Mouse (Mus musculus): ENCODE measurements around the gene Ang2.
"Not testable (repeated sequence)": the region's sequence is repeated elsewhere in the genome, so short reads cannot be mapped to it uniquely, and the experiment has no call there.

The Ang2 gene

GRCm38 (mm10) chr14:51199098-51200023 lies at the start of gene Ang2:
Gene Ang2 (minus strand): TSS chr14:51199148.
- no peak for DNase-seq (ENCODE audit: low spot score)

GRCm38 (mm10) chr14:51247736-51248135 lies 48.8 kb upstream of the Ang2 start:
- no peak for DNase-seq (ENCODE audit: low spot score)

DNA sequence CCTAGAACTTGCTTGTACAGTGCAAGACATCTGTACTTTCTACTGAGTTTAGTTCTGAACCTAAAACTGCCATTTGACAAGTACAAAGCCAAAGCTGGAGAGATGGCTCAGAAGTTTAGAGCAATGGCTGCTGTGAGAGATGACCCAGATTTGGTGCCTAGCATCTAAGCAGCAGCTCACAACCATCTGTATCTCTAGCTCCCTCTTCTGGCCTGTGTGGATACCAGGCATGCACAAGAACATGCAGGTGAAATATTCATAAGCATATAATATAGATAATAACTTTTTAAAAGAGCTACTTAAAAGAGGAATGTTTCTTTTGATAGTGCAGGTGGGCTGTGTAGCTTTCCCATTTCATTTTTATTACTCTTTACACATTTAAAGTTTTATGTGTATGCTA lies 42.0 kb upstream of the Ang2 start:
- peak; percentile 25 for DNase-seq (ENCODE audit: low spot score)

GRCm38 (mm10) chr14:51237488-51237887 lies 38.5 kb upstream of the Ang2 start:
- DNase-seq (ENCODE audit: low spot score): not testable (repeated sequence)

DNA sequence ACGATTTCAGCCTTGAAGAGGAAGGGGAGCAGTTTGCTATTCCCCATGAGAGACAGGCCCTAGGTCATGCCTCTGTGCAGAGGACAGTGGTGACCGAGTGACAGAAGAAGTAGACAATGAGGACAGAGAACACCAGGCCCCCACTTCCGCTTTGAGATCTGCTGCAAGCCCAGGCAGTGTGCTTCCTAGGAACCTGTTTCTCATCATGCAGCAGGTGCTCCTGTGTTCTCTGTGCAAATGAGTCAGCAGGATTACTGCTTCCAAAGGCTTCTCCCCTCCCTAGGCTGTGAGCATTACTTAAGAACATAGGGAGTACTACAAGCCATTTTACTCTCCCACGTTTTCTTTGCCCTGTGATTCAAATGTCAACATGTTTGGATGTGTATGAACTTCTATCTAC lies 30.7 kb upstream of the Ang2 start:
- DNase-seq (ENCODE audit: low spot score): not testable (repeated sequence)

- DNase-seq (ENCODE audit: low spot score): not testable (repeated sequence)
These were observed 21.1 kb upstream of the Ang2 start for GRCm38 (mm10) chr14:51220075-51220474.

DNA sequence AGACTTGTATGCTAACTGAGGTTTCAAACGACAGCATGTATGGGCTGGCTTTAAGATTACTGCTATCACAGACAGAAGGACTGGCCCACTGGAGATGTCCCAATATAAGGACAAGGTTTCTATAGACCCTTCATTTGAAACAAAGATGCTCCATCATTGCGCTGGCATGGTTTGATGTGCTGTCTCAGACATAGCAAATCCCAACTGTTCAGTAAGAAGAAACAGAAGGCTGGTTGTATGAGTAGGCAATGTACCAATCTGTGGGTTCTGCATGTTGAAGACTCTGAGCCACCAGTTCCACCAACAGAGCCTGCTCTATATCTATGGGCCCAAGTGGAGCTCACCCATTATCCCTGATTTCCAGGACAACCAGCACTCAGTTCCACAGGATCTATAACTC lies 4.2 kb upstream of the Ang2 start, which contains the start of gene Ear14:
Gene Ear14, plus strand, starts transcription at position 277 of the 400 bp plus-strand sequence.
- DNase-seq (ENCODE audit: low spot score): no peak

DNA sequence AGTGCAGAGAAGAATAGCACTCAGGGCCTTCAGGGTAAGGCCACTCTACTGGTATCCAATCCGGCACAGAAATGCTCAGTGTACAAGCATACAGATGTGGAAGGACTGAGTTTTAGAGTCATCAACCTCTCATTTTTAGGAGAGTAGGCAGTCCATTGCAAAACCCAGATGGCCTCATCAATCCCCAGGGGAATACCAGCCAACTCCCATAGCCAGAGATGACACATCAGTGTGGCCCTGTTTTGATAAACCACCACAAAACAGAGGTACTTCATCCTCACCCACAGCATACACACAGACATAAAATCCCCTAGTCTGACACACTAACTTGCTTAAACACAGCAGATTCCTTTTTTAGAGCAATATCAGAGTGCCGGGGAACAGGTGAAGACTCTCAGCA lies 1.5 kb upstream of the Ang2 start:
- no peak for DNase-seq (ENCODE audit: low spot score)

DNA sequence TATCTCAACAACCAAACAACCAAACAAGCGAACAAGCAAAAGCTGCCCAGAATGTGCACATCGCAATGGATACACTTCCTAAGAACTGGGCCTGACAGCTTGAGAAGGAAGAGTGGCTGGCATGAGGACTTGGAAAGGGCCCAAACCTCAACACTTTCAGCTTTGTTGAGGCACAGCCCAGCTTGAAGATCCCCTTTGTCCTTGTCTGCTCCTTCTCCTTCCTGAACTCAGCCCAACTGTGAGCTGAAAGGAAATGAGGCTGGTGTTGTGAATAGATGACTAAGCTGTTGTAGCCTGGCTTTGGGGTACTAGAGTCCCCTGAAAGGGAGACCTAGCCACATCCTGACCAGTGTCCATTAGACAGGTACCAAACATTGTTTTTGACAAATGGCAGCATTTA lies 1.1 kb upstream of the Ang2 start:
- DNase-seq (ENCODE audit: low spot score): peak; percentile 11

DNA sequence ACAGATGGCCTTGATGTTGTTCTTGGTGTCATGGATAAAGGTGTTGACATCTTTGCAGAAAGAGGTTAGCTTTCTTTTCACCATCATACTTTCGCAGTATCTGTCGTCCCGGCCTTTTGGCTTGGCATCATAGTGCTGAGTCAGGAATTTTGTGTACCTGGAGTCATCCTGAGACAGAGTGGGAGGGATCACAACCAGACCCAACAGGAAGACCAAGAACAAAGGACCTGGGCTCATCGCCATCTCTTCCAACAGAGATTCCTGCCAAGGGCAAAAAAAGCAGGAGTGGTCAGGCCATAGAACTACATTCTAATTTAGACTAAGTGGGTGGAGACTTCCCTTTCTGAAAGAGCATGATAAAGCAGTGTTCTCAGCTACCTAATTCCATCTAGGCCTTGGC lies 3.3 kb downstream of the Ang2 start:
- DNase-seq (ENCODE audit: low spot score): no peak

DNA sequence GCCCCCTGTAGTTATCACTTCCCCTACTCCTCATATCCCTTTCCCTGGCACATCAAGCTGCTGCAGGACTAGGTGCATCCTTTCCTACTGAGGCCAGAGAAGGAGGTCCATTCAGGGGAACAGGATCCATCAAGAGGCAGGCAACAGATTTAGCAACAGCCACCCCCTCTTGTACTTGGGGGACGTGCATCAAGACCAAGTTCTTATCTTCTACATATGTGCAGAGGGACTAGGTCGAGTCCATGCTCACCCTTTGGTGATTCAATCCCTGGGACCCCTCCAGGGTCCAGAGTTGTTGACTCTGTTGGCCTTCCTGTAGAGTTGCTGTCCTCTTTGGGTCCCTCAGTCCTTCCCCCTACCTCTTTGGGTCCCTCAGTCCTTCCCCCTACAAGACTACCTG lies 17.9 kb downstream of the Ang2 start:
- not testable (repeated sequence) for DNase-seq (ENCODE audit: low spot score)

DNA sequence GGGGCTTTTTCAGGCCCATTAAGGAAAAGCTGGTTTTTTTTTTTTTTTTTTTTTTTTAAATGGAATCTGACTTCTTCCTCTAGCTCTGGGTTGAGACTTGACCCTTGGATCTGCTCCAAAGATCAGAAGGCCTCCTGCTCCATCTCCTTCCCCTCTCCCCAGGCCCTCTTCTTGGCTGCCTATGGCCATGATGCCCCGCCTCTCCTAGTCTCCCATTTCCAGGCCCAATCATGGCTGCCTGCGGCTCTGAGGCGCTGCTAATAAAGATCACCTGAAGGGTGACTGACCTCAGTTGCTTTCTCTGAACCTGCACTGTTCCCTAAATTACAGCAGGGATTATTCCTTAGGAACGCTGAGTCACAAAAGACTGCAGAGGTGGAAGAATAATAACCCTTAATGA lies 25.1 kb downstream of the Ang2 start:
- no peak for DNase-seq (ENCODE audit: low spot score)

- DNase-seq (ENCODE audit: low spot score): not testable (repeated sequence)
These were observed 26.0 kb downstream of the Ang2 start for GRCm38 (mm10) chr14:51172947-51173346.

- DNase-seq (ENCODE audit: low spot score): not testable (repeated sequence)
These were observed 26.7 kb downstream of the Ang2 start for GRCm38 (mm10) chr14:51172095-51172865.

DNA sequence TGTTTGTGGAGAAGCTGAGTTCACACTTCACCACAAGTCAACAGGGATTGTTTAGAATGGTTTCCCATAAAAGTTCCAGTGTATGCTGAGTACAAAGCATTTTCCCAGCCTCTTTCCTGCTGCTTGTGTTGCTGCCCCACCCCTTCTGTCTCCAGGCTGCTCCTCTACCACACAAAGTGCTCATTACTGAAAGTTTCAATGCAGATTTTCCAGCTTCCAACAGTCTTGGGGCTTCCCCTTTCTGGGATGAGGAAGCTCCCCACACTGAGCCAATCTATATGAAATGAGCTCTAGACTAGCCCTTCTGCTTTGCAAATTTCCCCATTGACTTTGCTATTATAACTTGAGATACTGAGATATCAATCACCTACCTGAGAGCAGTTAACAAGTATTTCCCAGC lies 32.9 kb downstream of the Ang2 start:
- DNase-seq (ENCODE audit: low spot score): no peak

- no peak for DNase-seq (ENCODE audit: low spot score)
These were observed 33.5 kb downstream of the Ang2 start for GRCm38 (mm10) chr14:51165435-51165834.

DNA sequence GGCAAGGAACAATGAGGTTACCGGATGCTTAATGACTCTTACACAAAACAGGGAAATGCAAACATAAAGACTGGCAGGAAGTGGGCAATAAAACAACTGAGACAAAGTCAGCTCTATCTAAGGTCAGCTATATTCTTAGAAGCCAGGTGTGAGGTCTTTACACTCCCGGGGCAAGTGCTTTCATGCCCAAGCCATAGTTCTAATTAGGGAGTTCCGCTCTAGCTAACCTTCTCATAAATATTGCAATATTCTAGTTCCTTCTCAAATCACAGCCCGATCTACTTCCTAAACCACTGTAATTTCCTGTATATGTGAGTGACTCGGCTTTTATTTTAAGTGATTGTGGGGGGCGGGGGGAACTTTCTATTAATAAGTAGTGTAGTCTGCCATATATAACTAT lies 35.6 kb downstream of the Ang2 start:
- DNase-seq (ENCODE audit: low spot score): not testable (repeated sequence)

DNA sequence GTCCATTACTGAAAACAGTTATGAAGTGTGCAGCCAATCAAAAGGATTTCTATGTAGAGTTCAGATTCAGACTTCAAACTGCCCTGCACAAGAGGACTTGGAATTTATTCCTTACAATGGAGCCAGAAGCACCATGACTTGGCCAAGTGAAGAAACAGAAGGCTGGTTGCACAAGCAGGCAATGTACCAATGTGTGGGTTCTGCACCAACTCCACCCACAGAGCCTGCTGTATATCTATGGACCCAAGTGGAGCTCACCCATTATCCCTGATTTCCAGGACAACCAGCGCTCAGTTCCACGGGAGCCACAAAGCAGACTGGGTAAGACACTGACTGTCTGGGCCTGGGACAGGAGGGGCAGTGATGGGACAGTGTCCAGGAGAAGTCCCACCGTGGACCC lies 37.0 kb downstream of the Ang2 start, which contains the start of gene Rnase2b:
Gene Rnase2b, plus strand, starts transcription at position 285 of the 400 bp plus-strand sequence.
- DNase-seq (ENCODE audit: low spot score): not testable (repeated sequence)

DNA sequence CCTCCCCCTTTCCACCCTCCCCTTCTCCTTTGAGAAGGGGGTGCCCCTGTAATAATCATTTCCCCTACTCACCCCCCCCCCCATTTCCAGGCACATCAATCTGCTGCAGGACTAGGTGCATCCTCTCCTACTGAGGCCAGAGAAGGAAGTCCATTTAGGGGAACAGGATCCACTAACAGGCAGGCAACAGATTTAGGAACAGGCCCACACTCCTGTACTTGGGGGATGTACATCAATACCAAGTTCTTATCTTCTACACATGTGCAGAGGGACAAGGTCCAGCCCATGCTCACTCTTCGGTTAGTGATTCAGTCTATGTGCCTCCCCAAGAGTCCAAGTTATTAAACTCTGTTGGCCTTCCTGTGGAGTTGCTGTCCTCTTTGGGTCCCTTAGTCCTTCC lies 41.9 kb downstream of the Ang2 start:
- DNase-seq (ENCODE audit: low spot score): no peak

DNA sequence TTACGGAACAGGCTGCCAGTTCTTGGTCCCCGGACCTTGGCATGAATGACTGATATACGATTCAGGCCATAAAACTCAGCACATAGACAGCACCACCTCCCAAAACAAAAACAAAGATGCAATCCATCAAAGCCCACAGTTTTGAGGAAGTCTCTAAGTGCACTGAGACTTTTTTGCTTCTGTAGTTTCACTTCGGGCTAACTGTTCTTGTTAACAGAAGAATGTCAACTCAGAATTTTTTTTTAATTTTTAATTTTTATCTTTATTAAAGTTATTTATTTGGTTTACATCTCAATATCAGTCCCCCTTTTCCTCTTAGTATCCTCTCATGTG lies 42.2 kb downstream of the Ang2 start:
- DNase-seq (ENCODE audit: low spot score): no peak

DNA sequence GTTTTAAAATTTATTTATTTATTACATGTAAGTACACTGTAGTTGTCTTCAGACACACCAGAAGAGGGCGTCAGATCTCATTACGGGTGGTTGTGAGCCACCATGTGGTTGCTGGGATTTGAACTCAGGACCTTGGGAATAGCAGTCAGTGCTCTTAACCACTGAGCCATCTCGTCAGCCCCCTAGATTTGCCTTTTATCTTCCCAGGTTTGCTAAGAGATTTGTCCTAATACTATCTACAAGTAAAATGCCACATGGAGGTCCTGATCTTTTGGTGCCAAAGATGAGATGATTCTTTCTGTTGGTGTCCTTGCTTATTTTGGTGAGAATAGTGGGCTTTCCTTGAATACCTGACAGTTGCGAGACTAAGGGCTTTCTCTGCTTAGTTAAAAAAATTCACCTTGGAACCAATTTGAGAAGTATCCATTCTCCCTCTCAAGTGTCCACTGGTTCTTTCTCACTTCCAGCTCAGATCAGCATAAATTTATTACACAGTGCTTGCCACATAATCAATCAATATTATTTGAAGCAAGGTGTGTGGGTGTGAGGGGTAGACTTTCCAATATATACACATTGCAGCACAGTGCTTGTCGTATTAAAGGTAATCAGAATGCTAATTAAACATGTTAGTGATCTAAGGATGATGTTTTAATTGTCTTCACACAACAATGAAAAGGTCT lies 42.8 kb downstream of the Ang2 start:
- no peak for DNase-seq (ENCODE audit: low spot score)

GRCm38 (mm10) chr14:51152249-51152870 lies 46.6 kb downstream of the Ang2 start:
- DNase-seq (ENCODE audit: low spot score): no peak

Data from left cerebral cortex, adult 11 months (tissue).